Mouse (Mus musculus) E14TG2a.4 (cell line): ENCODE results near the gene Slc39a3.

Experiments
- CTCF ChIP-seq: conservative IDR thresholded peaks from 2 replicates; pipeline ENCODE4 v1.5.1; 2014; ENCODE audit warnings: low read length
- NANOG ChIP-seq: IDR thresholded peaks from 2 replicates; pipeline ENCODE4 v1.6.1; 2014; ENCODE audit warnings: borderline replicate concordance, low read length, mixed read lengths

DNA sequence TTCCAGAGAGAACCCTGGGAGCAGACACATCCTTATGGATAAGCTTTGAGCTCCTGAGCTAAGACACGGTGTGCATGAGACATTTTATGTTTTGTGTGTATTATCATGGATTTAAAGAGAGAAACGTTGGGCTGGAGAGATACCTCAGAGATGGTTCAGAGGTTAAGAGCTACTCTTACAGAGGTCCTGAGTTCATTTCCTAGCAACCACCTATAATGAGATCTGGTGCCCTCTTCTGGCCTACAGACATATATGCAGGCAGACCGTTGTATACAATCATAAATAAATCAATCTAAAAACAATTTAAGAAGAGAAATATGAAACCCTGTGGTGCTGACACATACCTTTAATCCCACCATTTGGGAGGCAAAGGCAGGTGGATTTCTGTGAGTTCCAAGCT is 46.2 kb downstream of the Slc39a3 start:
- TF ChIP-seq CTCF (peak; percentile 54), NANOG (no peak)
